Mouse (Mus musculus) liver, postnatal 0 days (tissue): ENCODE results near the gene Ppp6r3.

ENCODE experiments used
- CTCF ChIP-seq: sonication (generic); IDR thresholded peaks from 2 replicates; pipeline ENCODE4 v1.5.1; 2016; ENCODE audit warnings: antibody characterized with exemption, low read depth
- EP300 ChIP-seq: IDR thresholded peaks from 2 replicates; pipeline ENCODE4 v1.6.1; 2016; ENCODE audit warnings: antibody characterized with exemption, low read depth, mild to moderate bottlenecking

DNA sequence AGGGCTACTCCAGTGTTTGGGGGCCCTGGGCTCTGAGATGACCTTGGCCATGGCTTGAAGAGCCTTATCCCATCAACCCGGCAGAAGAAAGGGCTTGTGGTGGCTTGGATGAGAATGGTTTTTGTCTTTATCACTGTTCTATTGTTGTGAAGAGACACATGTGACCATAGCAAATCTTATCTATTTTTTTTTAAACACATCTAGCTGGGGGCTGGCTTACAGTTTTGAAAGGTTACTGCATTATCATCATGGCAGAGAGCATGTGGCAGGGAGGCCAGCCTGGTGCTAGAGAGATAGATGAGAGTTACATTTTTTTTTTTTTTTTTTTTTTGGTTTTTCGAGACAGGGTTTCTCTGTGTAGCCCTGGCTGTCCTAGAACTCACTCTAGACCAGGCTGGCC lies 143.6 kb downstream of the Ppp6r3 start:
- no peak for TF ChIP-seq CTCF
- no peak for TF ChIP-seq EP300
